Mouse (Mus musculus): ENCODE data around the gene Gm28048. TPM values are rescaled to one million over a fixed set of nuclear protein-coding genes. Genes with fewer than 3 reads are reported as not detected.

Gene Gm28048
- total RNA-seq, 2 experiments from 2014 or later, result 9.5 to 10.4 TPM

DNA sequence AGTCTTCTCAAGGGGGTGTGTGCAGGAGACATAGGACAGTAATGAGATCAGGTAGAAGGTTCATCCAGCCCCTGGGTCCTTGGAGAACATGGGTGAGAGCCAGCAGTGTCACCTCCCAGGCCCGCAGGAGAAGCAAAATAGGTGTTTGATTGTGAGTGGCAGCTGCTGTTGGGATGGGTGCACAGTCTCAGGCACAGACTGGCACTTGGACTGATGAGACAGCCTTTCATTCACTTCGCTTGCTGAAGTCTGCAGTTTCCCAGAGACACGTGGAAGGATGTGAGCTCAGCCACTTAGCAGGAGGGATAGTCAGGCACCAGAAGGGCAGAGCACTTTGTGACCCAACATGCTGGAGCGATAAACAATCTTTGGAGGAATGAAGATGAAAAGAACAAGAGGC lies 118.3 kb downstream of the Gm28048 start:
- no peak for DNase-seq (ENCODE audit: extremely low spot score in 1 of 2, low spot score in 1 of 2)

DNA sequence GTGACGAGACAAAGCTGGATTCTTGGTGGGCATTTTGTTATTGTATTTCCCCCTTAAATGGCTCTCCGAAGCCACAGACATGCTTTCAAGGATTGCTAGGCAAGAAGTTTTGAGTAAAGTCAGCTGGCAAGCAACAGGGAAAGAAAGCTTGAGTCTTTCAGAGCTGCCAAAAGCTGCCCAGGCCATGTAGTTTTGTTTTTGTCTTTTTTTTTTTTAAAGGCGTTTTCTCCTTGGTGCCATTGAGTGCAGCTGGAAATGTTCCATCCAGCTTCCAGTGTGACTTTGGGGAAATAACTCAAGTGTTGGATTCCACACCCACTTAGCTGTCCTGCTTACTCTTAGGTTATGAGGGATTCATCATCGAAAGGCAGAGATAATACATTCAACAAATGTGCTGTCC lies 120.6 kb downstream of the Gm28048 start:
- no peak for DNase-seq (ENCODE audit: extremely low spot score in 1 of 2, low spot score in 1 of 2)

DNA sequence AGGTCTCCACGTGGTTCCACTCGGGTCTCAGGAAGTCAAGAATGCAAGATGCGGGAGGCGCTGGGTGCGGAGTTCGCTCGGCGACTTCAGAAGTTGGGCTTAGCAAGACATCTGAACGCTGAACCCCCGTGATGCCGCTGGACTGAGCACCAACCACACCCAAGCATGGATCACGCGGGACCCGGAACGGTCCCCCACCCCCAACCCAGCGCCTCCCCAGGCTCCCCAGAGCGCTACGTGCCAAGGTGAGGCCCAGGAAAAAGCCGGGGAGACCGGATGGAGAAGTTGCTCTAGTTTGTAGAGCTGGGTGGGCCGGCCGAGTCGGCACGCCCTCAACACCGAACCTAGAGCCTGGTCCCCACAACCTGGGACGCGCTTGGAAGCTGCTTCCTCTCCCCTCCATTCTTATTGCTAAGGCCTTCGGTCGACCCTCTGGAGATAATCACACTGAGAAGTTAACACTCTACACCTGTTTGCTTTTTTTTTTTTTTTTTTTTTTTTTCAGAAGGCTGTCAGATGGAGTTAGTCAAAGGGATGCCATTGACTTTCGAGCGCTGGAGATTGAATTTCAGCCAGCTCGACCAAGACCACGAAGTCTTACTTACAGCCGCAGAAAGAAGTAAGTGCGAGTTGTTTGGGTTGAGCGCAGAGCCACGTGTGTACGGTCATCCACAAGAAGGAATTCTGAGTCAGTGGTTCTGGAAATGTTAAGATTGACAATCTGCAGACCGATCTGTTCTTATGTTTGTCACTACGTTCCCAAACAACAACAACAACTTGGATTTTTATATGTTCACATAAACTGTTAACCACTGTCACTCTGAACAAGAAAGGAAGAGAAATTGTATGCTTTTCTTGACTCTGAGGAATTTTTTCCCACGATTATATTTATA lies 121.3 kb downstream of the Gm28048 start, which contains the start of gene B3gnt2:
B3gnt2 (minus strand) TSS at position 627 of the 893 bp plus-strand sequence.
- no peak for DNase-seq (ENCODE audit: extremely low spot score in 1 of 2, low spot score in 1 of 2)

DNA sequence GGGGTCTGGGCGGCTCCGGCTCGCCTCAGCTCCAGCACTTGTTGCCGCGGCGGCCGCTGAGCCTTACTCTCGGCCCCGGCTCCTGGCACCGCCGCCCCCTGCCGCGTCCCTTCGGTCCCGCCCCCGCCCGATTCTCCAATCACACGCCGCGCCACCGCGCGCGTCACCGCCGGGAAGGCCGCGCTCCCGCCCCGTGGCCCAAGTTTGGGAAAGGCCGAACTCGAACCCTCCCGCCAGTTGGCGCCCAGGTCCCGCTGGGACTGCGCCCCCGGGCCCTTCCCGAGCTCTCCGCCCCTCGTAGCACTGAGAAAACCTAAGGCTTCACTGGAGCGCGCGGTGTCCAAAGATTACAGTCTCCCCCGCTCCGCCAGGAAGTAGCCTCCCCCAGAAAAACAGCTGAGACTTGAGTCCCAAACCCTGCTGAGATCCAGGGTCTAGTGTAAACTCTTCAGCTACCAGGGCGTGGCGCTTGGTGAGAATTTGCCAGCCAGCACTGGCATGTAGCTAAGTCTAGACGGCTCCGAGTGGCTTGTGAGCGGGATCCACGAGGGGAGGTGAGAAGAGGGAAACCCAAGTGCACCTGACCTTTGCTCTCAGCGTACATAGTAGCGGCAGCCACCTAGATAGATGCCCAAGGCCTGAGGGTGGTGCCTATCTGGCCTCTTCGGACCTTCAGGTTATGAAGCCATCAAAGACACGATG lies 122.1 kb downstream of the Gm28048 start:
- peak; percentile 67 to 76 for DNase-seq (ENCODE audit: extremely low spot score in 1 of 2, low spot score in 1 of 2)

DNA sequence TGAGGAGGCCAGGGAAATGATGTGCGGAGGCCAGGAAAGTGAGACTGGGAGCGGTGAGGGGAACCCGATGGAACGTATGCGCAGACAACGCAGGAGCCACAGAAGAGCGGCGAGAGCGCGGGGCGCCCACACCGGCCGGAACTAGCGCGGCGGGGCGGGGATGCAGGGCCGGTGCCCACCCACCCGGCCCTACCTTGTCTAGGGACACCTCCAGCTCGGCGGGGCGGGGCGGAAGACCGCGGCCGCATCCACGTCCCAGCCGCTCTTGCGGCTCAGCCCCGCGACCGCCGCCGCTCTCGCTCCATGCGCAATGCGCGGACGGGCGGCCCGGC lies 122.6 kb downstream of the Gm28048 start:
- no peak for DNase-seq (ENCODE audit: extremely low spot score in 1 of 2, low spot score in 1 of 2)

DNA sequence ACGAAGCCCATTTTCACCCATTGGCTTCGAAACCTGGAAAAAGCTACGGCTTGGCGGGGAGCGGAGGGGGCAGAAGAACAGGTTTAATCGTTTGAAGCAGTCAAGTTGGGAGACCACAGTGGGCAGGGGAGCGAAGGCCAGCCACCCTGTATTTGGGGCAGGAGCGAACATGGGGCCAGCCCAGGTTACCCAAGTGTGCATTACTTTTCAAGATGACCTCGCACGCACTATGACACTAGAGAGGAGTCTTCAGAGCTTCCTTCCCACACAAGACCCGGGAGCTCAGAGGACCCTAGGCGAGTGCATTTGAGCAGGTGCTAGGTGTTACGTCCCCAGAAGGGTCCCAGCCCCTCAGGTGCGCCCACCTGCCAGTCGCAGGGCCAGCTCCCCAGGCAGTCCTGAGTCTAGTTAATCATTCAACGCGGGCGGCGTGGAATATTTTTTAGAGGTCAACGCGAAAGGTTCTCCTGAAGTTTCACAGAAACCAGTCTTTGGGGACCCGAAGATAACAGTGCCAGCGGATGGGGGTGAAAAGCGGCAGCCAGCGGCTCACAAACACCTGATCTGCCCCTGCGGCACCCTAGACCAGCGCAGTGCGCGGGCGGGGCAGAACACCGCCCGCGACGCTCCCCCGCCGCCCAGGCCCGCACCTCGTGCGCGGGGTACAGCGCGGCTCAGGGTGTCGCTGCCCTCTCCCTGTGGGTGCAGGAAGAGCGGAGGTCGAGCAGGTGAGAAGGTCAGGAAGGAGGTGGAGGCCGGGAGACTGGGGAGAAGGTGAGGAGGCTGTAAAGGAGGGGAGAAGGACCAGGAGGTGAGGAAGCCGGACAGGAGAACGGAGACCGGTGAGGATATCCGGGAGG lies 123.2 kb downstream of the Gm28048 start:
- no peak for DNase-seq (ENCODE audit: extremely low spot score in 1 of 2, low spot score in 1 of 2)

DNA sequence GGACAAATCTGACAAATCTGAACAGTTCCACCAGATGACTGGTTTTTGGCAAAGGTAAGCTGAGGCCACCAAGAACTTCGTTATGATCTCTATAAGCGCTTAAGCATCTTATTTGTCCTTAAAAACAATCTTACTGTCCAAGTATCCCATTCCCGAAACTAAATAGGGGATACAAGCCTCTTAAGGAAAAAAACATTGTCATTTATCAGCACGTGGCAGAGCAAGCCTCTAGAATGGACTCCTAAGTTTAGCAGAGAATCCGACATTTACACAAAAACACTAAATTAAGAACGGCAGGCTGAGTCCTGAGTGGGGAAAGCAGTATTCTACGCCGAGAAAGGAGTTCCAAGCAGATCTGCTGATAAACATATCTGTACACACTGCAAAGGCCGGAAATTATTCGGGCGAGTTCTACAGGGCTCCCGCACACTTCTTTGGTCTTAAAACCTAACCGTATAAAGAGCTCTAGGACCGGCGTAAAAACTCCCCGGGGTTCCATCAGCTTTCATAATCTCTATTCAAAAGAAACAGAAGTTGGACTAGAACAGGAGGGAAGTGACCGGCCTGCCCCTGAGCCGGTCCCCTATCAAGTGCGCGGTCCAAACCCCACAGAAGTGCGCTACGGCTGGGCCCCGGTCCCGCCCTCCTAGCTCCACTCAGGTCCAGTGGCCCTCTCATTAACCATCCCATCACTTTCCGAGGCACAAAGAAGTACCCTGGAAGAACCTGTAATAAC lies 124.0 kb downstream of the Gm28048 start:
- no peak for DNase-seq (ENCODE audit: extremely low spot score in 1 of 2, low spot score in 1 of 2)

DNA sequence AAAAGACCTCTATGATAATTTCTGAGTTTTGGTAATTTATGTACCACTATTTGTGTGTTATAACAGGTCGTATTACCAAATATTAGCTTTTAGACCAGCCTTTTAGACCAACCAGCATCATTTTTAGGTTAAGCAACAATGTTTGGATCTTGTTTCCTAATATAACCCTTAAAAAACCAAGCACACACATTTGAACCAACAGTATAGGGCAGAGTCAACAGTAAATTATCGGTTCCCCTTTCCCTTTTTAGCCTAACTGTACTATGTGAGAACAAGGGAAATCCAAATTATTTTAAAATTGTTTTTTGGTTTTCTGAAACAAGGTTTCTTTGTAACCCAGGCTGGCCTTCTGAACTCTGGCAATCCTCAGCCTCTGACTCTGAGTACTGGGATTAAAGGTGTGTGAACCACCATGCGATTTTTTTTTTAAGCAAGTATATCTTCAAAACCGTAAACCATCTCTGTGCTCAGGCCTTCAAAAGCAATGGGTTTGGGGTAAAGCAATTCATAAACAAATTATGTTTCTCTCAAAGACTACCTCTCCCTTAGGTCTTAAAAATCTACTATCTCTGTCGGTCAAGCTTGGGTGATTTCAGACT lies 124.7 kb downstream of the Gm28048 start:
- DNase-seq (ENCODE audit: extremely low spot score in 1 of 2, low spot score in 1 of 2), result no peak

DNA sequence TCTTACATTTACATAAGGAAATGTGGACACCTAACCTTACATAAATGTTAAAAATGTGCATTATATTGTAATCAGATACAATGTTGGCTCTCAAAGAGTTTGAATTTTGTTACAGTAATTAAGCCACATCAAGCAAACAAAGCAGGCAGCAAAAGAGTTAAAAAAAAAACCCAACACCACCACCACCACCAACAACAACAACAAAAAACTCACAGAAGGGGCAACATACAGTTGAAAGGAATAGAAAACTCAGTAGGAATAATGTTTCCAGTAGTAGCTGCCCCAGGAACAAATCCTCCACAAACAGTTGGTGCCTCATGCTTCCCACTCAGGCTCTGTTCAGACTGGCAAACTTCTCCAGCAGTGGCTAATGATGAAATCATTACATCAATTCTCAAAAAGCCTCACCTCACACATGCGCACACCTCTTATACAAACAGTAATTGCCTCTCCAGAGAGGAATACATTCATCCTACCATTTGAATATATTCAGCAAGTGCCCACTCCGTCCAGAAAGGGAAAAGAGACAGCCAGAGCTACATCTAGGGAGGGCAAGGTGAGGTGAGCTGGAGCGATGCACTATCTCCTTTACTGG lies 125.4 kb downstream of the Gm28048 start:
- DNase-seq (ENCODE audit: extremely low spot score in 1 of 2, low spot score in 1 of 2), result no peak

DNA sequence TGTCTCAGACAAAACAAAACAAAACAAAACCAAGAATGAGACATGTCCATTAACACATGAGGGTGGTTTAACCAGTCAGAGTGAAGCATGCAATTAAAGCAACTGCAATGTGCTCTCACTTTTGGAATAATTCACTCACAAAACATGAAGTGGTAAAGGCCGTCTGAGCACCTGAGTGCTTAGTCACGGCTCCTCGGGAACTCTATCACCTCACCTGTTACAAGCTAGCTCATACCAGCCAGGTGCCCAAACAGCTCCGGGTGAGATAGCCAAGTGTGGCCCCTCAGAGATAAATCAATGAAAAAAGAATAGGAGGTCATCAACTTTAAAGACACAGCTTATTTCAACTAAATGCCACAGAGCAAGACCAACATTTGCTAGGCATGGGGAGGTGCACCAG lies 127.3 kb downstream of the Gm28048 start:
- DNase-seq (ENCODE audit: extremely low spot score in 1 of 2, low spot score in 1 of 2), result no peak

DNA sequence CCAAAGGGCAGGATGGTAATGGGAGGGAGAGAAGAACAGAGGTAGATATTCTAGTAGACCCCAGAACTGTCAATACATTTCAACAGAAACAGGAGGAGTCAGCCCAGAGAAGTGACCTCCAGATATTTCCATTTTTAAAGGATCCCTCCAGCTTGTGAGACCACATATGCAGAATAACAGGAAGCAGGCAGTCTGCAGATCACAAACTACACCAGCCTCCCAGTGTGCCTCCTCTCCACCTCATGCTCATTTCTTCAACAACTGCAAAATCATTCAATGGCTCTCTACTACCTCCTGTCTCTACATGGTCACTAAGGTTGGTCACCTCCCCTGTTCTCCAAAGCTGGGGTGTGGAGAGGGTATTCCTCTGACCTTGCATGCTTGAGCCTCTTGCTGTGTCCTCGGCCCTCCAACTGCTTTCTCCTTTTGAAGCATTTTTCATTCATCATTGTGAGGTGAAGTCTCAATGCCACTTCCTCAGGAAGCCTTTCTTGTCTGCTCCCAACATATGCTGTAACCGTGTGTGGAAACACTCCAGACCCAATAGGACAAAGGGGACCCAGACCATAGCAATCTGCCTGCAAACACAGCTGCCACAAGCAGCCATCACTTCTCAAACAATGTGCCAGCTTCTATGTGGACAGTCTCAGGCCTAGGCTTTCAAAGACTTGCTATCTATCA lies 128.3 kb downstream of the Gm28048 start:
- no peak for DNase-seq (ENCODE audit: extremely low spot score in 1 of 2, low spot score in 1 of 2)

DNA sequence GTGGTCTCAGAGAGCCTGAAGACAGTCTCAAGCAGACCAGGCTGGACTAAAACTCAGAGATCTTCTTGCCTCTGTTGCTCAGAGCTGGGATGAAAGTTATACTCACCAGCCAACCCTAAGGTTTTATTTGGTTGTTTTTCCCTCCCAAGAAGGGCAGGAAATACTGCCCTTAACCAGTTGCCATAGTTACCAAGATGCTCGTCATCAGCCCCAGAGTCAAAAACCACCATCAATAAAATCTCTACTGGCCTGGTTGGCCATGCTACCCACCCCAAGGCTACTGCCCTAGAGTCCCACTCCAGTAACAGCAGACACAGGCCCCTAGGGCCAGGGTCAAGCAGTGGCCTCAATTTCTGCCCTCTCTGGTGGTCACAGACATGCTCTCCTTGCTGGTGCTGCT lies 129.4 kb downstream of the Gm28048 start:
- no peak for DNase-seq (ENCODE audit: extremely low spot score in 1 of 2, low spot score in 1 of 2)

DNA sequence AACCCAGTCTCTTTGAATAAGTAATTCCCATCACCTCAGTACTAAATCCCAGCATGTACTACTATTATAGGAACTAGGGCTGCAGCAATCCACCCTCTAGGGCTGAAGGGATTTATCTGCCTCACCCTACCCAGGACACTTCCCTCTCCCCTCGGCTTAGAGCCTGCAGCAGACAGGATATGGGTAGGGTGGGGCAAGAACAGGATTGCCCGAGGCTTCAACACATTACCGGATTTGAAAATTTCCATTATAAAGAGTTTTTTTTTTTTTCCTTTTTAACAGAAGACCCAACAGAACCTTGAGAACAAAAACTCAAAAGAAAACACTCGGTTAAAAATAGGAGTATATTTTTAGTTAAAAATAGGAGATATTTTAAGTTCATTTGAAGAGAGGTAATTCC lies 130.5 kb downstream of the Gm28048 start:
- no peak for DNase-seq (ENCODE audit: extremely low spot score in 1 of 2, low spot score in 1 of 2)

DNA sequence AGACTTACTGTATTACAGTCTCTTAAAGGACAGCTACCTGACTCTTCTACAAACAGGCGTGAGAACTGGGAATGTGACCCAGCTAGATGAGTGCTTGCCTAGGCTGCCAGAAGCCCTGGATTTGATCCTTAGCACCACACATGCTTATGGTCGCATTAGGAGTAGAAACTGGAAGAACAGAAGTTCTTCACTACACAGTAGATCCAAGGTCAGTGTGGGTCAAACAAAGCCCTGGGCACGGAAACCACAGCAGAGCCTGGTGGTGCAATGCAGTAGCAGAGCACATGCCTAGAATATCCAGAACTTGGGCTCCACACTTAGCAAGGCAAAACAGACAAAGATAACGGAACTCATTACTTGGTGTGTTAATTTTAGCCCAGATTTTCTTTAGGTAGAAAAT lies 131.8 kb downstream of the Gm28048 start:
- no peak for DNase-seq (ENCODE audit: extremely low spot score in 1 of 2, low spot score in 1 of 2)

DNA sequence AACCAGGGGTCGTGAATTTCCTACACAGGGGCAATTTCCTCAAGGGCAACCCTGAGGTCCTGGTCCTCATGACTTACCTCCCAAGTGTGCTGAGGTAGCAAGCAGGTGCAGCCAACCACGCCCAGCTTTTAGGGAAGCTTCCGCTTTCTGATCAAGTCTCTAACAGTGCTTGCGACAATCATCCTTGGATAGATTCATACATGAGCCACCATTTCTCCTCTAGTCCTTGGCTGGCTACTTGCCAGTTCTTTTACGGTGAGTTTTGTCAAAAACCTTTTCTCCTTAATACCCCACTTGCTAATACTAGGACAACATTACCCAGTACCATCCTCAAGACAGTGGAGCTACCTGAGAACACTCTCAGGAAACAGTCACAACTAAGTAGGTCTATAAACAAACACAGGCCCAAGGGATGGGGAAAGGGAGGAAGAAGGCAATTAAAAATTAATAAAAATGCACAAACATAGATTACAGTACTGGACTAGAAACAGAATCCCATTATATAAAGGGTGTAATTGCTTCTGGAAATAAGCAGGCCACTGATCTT lies 133.2 kb downstream of the Gm28048 start:
- DNase-seq (ENCODE audit: extremely low spot score in 1 of 2, low spot score in 1 of 2), result no peak

DNA sequence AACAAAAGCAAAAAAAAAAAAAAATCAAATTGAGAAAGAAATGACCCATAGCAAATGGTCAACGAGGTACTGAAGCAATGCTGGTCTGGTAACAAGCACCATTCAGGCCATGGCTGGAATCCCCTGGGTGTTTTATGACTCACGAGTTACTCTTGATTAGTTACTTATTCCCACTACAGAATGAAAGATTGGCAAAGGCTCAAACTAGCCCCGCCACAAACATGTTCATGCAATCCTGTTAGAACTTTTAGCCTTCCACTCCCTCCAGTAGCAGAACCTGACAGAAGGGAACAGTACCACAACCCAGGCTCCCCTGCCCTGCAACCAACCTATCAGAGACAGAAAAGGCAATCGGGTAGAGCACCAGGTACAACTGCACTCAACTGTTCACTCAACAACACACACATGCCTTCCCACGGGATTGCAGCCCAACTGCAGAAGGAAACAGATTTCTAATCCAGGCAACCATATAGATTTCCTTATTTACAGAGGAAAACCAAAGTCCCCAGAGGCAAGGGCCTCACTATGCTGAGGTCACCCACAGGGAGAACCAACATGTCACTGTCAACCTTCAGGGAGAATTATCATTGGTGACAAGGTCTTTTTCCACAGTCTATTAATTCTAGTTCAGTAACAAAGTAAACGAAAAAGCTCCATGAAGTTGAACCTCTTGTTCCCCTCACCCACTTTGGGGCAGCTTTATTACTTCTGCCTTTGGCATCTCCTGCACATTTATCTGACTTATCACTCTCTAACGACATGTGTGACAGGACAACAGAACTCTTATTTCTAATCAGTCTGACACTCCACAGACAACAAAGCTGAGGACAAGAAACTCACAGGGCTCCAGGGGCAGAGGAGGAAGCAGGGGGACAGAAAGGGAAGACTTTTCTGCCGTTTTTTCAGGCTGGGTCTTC lies 133.9 kb downstream of the Gm28048 start:
- no peak for DNase-seq (ENCODE audit: extremely low spot score in 1 of 2, low spot score in 1 of 2)

DNA sequence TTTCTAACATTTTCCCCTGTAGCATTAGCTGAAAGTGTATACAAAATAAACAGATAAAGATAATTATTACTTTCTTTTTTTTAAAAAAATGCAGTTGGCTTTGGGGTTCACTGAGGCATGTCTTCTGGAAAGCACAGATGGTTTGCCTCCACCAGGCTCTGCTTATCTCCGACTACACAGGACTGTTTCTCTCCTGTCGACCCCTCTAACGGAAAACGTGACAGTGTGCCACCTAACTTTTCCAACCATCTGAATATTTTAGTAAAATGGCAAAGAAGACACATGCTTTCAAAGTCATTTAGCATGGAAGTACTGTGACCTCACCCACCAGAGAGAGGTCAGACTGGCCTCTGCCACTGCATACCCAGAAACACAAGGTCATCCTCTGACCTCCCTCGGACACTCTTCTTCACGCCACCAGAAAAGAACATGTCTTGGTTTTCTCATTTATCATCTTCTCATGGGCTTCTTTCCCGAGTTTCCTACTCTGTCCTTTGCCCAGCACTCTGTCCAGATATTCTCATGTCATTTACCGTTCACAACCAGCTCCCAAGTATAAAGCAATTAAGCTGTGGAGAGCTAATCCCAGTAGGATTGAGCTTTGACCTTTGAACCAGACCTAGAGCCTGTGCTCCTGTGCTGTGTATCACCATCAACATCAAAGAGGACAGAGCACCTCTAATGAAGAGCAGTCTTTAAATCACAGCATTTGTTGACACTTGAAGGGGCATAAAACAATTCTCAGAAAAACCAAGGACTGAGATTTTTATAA lies 134.7 kb downstream of the Gm28048 start:
- DNase-seq (ENCODE audit: extremely low spot score in 1 of 2, low spot score in 1 of 2), result no peak
